In the genomic region with DNA sequence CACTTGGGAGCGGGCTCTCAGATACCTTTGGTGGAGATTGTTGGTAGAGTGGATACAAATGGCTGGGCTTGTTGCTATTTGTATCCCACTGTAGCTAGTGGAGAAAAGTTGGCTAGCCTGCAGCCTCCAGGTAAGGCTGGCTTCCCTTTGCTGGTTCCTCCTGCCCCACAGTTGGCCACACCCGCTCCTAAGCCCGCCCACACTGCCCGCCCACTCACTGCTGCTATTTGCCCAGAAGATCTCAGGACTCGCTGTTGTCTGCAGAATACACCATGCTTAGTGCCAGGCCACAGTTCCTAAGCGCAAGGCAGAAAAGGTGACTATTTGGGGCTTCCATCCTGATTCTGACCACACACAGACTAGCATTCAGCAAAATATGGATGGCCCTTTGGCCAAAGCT, we compare ENCODE assay signal across 9 mouse cellular contexts. TPM values are rescaled to one million over a fixed set of nuclear protein-coding genes. Genes with fewer than 3 reads are reported as not detected.
DNase-seq lines count a peak whose midpoint lies in the region; ATAC-seq and TF ChIP-seq lines count a peak whose summit lies in the region.
"Had no signal": no experiment of that assay in that cellular context is flagged by ENCODE, and none has a peak within 500 bp of the region (broad histone marks: within the 10 kb centered on the region; RNA-seq: fewer than 3 reads in every experiment).

No protein-coding gene starts in this region.

- intact Hi-C loops in gastrocnemius, postnatal 14 days (cut with DNase I; ENCODE audit: low total_unique reads), result no loop called here

- TF ChIP-seq CTCF in stomach, postnatal 0 days (IDR thresholded peaks at IDR 0.05; ENCODE audit: low read depth), result no peak

- peak; percentile 40 for DNase-seq in gastrocnemius, postnatal 14 days
- DNase-seq in gastrocnemius, adult 8-10 months (ENCODE audit: low spot score in 2 of 2), result no peak
- DNase-seq in 416B (ENCODE audit: low read depth), result peak; percentile 48
- peak; percentile 56 for DNase-seq in c-Kit-positive CD71-positive TER-119-positive erythroid progenitor cells, embryonic 14.5 days (ENCODE audit: low spot score)
- peak; percentile 82 for DNase-seq in kidney, adult 18-20 months
- DNase-seq in lung, adult 18-20 months, result peak; percentile 81
- DNase-seq in stomach, postnatal 0 days (ENCODE audit: low spot score), result peak; percentile 72
- no peak for DNase-seq in frontal cortex, postnatal 25 days (ENCODE audit: low spot score in 2 of 2)

- WGBS in stomach, postnatal 0 days, result 21% methylated on average over 6 of the region's 6 CpGs

- no peaks in the 10 kb centered on the region for H3K9me3 ChIP-seq in stomach, postnatal 0 days (ENCODE audit: control insufficient read depth, low read length)
- H3K9me3 ChIP-seq: megakaryocyte, embryonic 14.5 days had no signal

- H3K4me2 ChIP-seq in stomach, postnatal 0 days (replicated peaks; ENCODE audit: low read depth), result no peak overlapping the region

- peaks cover 2% of the 10 kb centered on the region for H3K4me1 ChIP-seq in stomach, postnatal 0 days (replicated peaks; ENCODE audit: control insufficient read depth, insufficient read depth)

- no peaks in the 10 kb centered on the region for H3K27me3 ChIP-seq in stomach, postnatal 0 days (ENCODE audit: control insufficient read depth, insufficient read depth, low read length)
- H3K27me3 ChIP-seq: megakaryocyte, embryonic 14.5 days had no signal

- no peak overlapping the region for H3K4me3 ChIP-seq in stomach, postnatal 0 days (ENCODE audit: low read depth, low read length)

- H3K9ac ChIP-seq in stomach, postnatal 0 days (ENCODE audit: low read length), result no peak overlapping the region

- no peak overlapping the region for H3K27ac ChIP-seq in stomach, postnatal 0 days (replicated peaks)

- no peak for TF ChIP-seq EP300 in stomach, postnatal 0 days (optimal IDR thresholded peaks at IDR 0.05)

- peak; percentile 16; the same call in 1 of the 2 replicates for ATAC-seq in stomach, postnatal 0 days (ENCODE audit: low FRiP score, low TSS enrichment)

- no peaks in the 10 kb centered on the region; the same call in 1 of the 2 replicates for H3K36me3 ChIP-seq in stomach, postnatal 0 days (ENCODE audit: control insufficient read depth, insufficient read depth, low read length)

RNA-seq across cellular contexts. Expression of gene Brd2, which starts 5.0 kb away (rescaled TPM):
- total RNA-seq in gastrocnemius, postnatal 14 days (2021), result 10 to 100 TPM; 75.2 to 75.5 TPM
- total RNA-seq in gastrocnemius, adult 8-10 months (2022), result 10 to 100 TPM; 67.9 to 73.8 (median 69.8) TPM
- polyA plus RNA-seq in stomach, postnatal 0 days (2015; fragmentation: Nextera tagmentation; extraction: Ambion mirVana), result 45.0 and 48.1 TPM in 2 replicates

RNA-seq across cellular contexts. Expression of gene H2-DMa, which starts 8.1 kb away (rescaled TPM):
- 1 to 10 TPM; 2.3 to 3.6 TPM for total RNA-seq in gastrocnemius, postnatal 14 days (2021)
- 1 to 10 TPM; 3.0 to 4.6 (median 4.0) TPM for total RNA-seq in gastrocnemius, adult 8-10 months (2022)
- 9.1 and 9.5 TPM in 2 replicates for polyA plus RNA-seq in stomach, postnatal 0 days (2015; fragmentation: Nextera tagmentation; extraction: Ambion mirVana)

RNA-seq across cellular contexts. Expression of gene H2-DMb2, which starts 15.6 kb away (rescaled TPM):
- under 1 TPM; 0.45 to 0.47 TPM for total RNA-seq in gastrocnemius, postnatal 14 days (2021)
- total RNA-seq in gastrocnemius, adult 8-10 months (2022), result under 1 TPM in 2 of 4 experiments, not detected in 2; 0.40 to 0.61 TPM
- polyA plus RNA-seq in stomach, postnatal 0 days (2015; fragmentation: Nextera tagmentation; extraction: Ambion mirVana), result 0.45 and 0.53 TPM in 2 replicates

RNA-seq across cellular contexts. Expression of gene H2-DMb1, which starts 25.4 kb away (rescaled TPM):
- total RNA-seq in gastrocnemius, postnatal 14 days (2021), result 1 to 10 TPM; 1.0 to 1.4 TPM
- total RNA-seq in gastrocnemius, adult 8-10 months (2022), result under 1 TPM in 2 of 4 experiments, not detected in 2; 0.19 to 0.81 TPM
- polyA plus RNA-seq in stomach, postnatal 0 days (2015; fragmentation: Nextera tagmentation; extraction: Ambion mirVana), result 2.1 and 2.6 TPM in 2 replicates

RNA-seq across cellular contexts. Expression of gene H2-Oa, which starts 35.3 kb away (rescaled TPM):
- not detected for total RNA-seq in gastrocnemius, postnatal 14 days (2021)
- total RNA-seq in gastrocnemius, adult 8-10 months (2022), result not detected
- polyA plus RNA-seq in stomach, postnatal 0 days (2015; fragmentation: Nextera tagmentation; extraction: Ambion mirVana), result 0.25 and 0.29 TPM in 2 replicates

Comparison
In these comparisons a context has a peak if more than half of its experiments do, and no peak if none do; other contexts are left out.
1. DNase-seq: peak in gastrocnemius, postnatal 14 days (single experiment), 416B (single experiment), c-Kit-positive CD71-positive TER-119-positive erythroid progenitor cells, embryonic 14.5 days (single experiment), kidney, adult 18-20 months (single experiment), lung, adult 18-20 months (2 of 2) and stomach, postnatal 0 days (single experiment); none in gastrocnemius, adult 8-10 months (0 of 2) and frontal cortex, postnatal 25 days (0 of 2).